Mouse (Mus musculus) olfactory bulb, adult 2 months (tissue): ENCODE results near the gene Nme3.

Source experiments
- CTCF ChIP-seq: fragments of 200-500 bp; IDR thresholded peaks from 2 replicates; pipeline ENCODE4 v1.5.1; 2012; ENCODE audit warnings: low read depth, mild to moderate bottlenecking, low read length, moderate library complexity; ENCODE audit not compliant: insufficient read depth
- POLR2A ChIP-seq: fragments of 200-500 bp; IDR thresholded peaks from 2 replicates; pipeline ENCODE4 v1.6.1; 2012; ENCODE audit warnings: mild to moderate bottlenecking, low read depth, low read length, moderate library complexity; ENCODE audit not compliant: insufficient read depth

- no peak for TF ChIP-seq POLR2A
- TF ChIP-seq CTCF: no peak
Measured at GRCm38 (mm10) chr17:24892785-24893184, 3.5 kb upstream of the Nme3 start.
